Mouse (Mus musculus): ENCODE data around the gene Slc2a5. TPM values are rescaled to one million over a fixed set of nuclear protein-coding genes. Genes with fewer than 3 reads are reported as not detected.
A peak's percentile ranks its signal among the peaks of the same experiment; 100 is the strongest.

Gene Slc2a5
- polyA plus RNA-seq, 1 experiment, result 0.62 TPM

DNA sequence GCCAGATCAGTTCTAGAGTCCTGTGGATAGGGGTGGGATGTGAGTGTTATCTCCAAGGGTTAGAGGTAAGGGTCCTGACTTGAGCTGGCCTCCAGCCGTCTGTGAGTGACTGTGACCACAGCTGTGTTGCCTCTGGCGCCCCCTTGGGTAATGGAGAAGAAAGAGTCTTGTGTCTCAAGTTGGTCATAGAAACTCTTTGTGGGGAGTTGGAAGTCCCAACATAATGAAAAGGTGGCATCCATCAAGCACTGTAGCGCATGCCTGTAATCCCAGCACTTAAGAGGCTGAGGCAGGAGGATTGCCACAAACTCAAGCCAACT lies 26.5 kb upstream of the Slc2a5 start:
- Histone ChIP-seq H3K4me1 (ENCODE audit: control insufficient read depth, insufficient read depth, low read length) (peaks cover 1% of the 10 kb centered on the region; the same call in 1 of the 2 replicates), H3K4me3 (replicated peaks; ENCODE audit: control insufficient read depth, low read depth, low read length) (no peak overlapping the region), H3K27ac (ENCODE audit: control insufficient read depth, insufficient read depth, low read depth, low read length, poor library complexity) (no peak overlapping the region)
- 40% methylated on average over 3 of the region's 3 CpGs for WGBS
- no peak for TF ChIP-seq POLR2A (IDR thresholded peaks at IDR 0.05; ENCODE audit: borderline replicate concordance, control insufficient read depth, low read depth, low read length)
- peak; percentile 40; the same call in 1 of the 2 replicates for TF ChIP-seq CTCF (IDR thresholded peaks at IDR 0.05; ENCODE audit: control insufficient read depth, insufficient read depth, low read length)

DNA sequence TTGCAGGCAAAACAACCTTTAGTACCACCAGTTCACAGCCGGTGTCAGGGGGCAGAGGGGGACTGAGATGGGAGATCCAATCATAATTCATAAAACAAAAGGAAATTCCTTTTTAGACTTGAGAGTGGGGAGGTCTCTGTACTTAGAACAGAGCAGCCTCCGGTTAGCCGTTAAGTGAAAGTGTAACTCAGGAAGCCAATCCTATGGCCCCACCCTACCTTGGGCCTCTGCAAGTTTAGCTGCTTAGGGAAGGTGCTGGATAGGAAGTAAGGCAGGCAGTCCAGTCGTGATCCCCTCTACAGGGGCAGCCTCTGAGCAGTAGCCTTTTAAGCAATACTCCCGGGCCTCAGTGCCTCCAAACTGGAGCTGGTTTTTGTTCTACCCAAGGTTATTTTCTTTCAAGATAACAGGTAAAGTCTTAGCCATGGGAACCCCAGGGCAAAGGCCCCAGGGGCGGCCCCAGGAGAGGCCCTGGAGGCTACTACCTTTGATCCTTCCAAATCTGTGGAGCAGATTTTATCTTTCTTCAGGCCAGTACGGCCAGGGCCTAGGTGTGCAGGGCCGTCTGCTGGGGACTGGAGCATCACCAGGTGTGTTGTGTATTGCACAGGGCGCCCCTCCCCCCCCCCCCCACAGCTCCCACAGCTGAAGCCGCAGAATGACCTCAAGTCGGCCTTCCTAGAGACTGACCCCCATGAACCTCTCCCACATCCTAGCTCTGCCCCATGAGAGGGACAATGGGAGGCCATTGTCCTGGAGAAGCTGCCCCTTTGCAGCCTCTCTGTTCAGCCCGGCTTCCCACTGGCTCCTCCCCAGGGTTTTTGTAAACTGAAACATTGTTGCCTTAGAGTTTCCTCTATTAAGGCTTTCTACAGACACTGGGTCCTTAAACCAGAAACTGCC lies 25.3 kb upstream of the Slc2a5 start:
- H3K27ac ChIP-seq (ENCODE audit: control insufficient read depth, insufficient read depth, low read depth, low read length, poor library complexity), result no peak overlapping the region
- WGBS, result 33% methylated on average over 12 of the region's 12 CpGs
- no peak overlapping the region for H3K4me3 ChIP-seq (replicated peaks; ENCODE audit: control insufficient read depth, low read depth, low read length)
- peaks cover 1% of the 10 kb centered on the region; the same call in 1 of the 2 replicates for H3K4me1 ChIP-seq (ENCODE audit: control insufficient read depth, insufficient read depth, low read length)
- TF ChIP-seq CTCF (IDR thresholded peaks at IDR 0.05; ENCODE audit: control insufficient read depth, insufficient read depth, low read length) (no peak), POLR2A (IDR thresholded peaks at IDR 0.05; ENCODE audit: borderline replicate concordance, control insufficient read depth, low read depth, low read length) (no peak)

DNA sequence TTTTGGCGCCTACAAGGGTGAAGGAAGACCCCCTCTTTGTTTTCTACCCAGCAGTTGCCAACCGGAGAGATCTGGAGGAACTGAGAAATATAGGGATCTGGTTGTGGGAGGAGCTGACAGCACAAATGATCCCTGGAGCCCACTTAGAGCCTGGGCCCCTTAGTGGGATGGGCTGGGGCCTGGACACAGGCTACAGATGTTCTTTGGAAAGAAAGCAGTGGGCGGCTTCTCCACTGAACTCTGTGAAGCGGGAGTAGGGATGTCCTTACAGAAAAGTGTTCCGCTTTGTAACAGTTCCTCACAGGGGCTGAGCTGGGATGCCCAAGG lies 24.7 kb upstream of the Slc2a5 start:
- H3K4me3 ChIP-seq (replicated peaks; ENCODE audit: control insufficient read depth, low read depth, low read length), result no peak overlapping the region
- WGBS, result 75% methylated on average over 5 of the region's 5 CpGs
- H3K27ac ChIP-seq (ENCODE audit: control insufficient read depth, insufficient read depth, low read depth, low read length, poor library complexity), result no peak overlapping the region
- no peaks in the 10 kb centered on the region; the same call in 1 of the 2 replicates for H3K4me1 ChIP-seq (ENCODE audit: control insufficient read depth, insufficient read depth, low read length)
- TF ChIP-seq CTCF (IDR thresholded peaks at IDR 0.05; ENCODE audit: control insufficient read depth, insufficient read depth, low read length), result no peak
- TF ChIP-seq POLR2A (IDR thresholded peaks at IDR 0.05; ENCODE audit: borderline replicate concordance, control insufficient read depth, low read depth, low read length), result no peak

DNA sequence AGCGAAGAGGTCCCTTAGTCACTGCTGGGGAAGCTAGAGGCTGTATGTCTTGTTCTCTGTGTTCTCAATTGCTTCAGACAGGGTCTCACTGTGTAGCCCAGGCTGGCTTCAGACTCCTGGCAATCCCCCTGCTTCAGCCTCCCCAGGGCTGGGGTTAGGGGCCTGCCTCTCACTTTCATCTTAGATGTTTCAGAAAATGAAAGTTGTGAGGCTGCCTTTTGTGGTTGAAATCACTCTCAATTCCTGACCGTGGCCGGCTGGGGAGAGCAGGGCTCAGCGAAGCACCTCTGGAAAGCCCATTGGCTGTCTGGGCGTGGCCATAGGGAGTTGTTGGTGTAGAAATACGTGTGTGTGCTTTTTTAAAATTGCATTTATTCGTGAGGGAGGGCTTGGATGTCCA lies 22.8 kb upstream of the Slc2a5 start:
- no peak overlapping the region for H3K27ac ChIP-seq (ENCODE audit: control insufficient read depth, insufficient read depth, low read depth, low read length, poor library complexity)
- TF ChIP-seq POLR2A (IDR thresholded peaks at IDR 0.05; ENCODE audit: borderline replicate concordance, control insufficient read depth, low read depth, low read length), result no peak
- H3K4me1 ChIP-seq (ENCODE audit: control insufficient read depth, insufficient read depth, low read length), result no peaks in the 10 kb centered on the region; the same call in 1 of the 2 replicates
- no peak overlapping the region for H3K4me3 ChIP-seq (replicated peaks; ENCODE audit: control insufficient read depth, low read depth, low read length)
- WGBS, result 59% methylated on average over 7 of the region's 7 CpGs

DNA sequence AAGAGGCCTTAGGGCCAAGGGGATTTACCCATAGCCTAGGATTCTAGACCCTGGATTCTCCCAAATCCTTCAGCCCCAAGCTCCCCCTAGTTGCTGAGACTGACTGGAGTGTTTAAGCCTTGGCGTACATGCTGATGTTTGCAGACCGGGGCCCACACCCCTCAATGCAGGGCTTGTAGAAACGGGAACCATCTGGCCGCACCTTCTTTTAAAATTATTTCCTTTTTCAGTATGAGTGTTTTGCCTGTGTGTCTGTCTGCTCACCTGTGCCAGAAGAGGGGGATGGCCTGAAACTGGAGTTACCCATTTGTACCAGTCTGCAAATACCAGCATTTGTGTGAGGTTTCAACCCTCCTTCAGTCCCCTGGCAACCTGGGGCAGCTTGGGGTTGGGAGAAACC lies 21.2 kb upstream of the Slc2a5 start:
- Histone ChIP-seq H3K4me1 (ENCODE audit: control insufficient read depth, insufficient read depth, low read length) (no peaks in the 10 kb centered on the region; the same call in 1 of the 2 replicates), H3K4me3 (replicated peaks; ENCODE audit: control insufficient read depth, low read depth, low read length) (no peak overlapping the region), H3K27ac (ENCODE audit: control insufficient read depth, insufficient read depth, low read depth, low read length, poor library complexity) (no peak overlapping the region)
- TF ChIP-seq POLR2A (IDR thresholded peaks at IDR 0.05; ENCODE audit: borderline replicate concordance, control insufficient read depth, low read depth, low read length) (no peak), CTCF (IDR thresholded peaks at IDR 0.05; ENCODE audit: control insufficient read depth, insufficient read depth, low read length) (no peak)
- WGBS, result 44% methylated on average over 4 of the region's 4 CpGs

DNA sequence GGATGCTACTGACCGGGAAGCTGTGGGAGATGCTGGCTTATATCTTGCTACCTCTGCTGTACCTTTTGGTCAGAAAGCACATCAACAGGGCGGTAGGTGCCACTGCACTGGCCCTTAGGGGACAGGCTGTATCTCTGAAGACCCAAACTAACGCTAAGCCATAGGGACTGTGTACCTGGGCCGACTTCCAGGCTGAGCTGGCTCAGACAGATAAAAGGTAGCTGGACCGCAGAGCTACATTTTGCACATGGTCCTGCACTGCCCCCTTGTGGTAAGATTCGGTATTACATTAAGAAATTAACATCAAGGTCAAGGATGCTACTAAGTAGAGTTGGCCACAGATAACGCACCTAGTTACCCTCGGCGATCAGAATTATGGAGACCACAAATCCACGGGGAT lies 20.2 kb upstream of the Slc2a5 start:
- H3K27ac ChIP-seq (ENCODE audit: control insufficient read depth, insufficient read depth, low read depth, low read length, poor library complexity), result no peak overlapping the region
- TF ChIP-seq POLR2A (IDR thresholded peaks at IDR 0.05; ENCODE audit: borderline replicate concordance, control insufficient read depth, low read depth, low read length) (no peak), CTCF (IDR thresholded peaks at IDR 0.05; ENCODE audit: control insufficient read depth, insufficient read depth, low read length) (peak; percentile 87)
- H3K4me3 ChIP-seq (replicated peaks; ENCODE audit: control insufficient read depth, low read depth, low read length), result no peak overlapping the region
- 20% methylated on average over 10 of the region's 10 CpGs for WGBS
- no peaks in the 10 kb centered on the region; the same call in 1 of the 2 replicates for H3K4me1 ChIP-seq (ENCODE audit: control insufficient read depth, insufficient read depth, low read length)

DNA sequence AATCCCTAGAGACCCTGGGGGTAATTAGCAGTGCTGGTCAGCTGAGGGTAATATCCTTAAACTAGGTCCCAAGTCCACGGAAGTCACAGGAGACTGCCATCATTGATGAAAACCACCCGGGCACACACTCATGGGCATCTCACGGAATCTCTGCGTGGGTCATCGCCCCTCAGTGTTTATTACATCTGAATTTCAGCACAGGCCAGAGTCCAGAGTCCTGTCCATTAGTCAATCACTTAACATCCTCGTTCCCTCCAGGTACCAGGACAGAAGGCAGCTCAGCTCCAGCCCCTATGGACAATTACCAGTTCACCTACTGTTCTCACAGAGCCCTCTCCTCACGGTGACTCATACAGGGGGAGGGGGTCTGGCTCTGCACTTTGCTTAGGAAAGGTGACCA lies 16.3 kb upstream of the Slc2a5 start:
- TF ChIP-seq CTCF (IDR thresholded peaks at IDR 0.05; ENCODE audit: control insufficient read depth, insufficient read depth, low read length), result no peak
- no peak for TF ChIP-seq POLR2A (IDR thresholded peaks at IDR 0.05; ENCODE audit: borderline replicate concordance, control insufficient read depth, low read depth, low read length)
- no peaks in the 10 kb centered on the region for H3K4me1 ChIP-seq (ENCODE audit: control insufficient read depth, insufficient read depth, low read length)
- H3K4me3 ChIP-seq (replicated peaks; ENCODE audit: control insufficient read depth, low read depth, low read length), result no peak overlapping the region
- 90% methylated on average over 7 of the region's 7 CpGs for WGBS
- H3K27ac ChIP-seq (ENCODE audit: control insufficient read depth, insufficient read depth, low read depth, low read length, poor library complexity), result no peak overlapping the region

DNA sequence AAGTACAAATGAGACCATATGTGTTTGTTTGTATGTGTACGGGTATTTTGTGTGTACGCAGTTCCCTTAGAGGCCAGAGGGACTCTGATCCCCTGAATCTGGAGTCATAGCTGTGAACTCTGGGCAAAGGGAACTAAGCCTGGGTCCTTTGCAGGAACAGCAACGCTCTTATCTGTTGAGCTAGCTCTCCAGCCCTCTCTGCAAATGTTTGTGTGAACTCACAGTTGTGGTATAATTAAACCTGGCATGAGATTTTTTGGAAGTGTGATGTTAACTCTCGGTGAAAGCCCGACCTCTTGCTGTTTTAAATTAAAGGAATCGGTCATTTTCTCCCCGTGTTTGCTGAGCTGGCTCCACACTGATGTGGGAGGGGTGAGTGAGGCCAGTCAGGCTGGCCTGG lies 13.4 kb upstream of the Slc2a5 start:
- Histone ChIP-seq H3K27ac (ENCODE audit: control insufficient read depth, insufficient read depth, low read depth, low read length, poor library complexity) (no peak overlapping the region), H3K4me1 (ENCODE audit: control insufficient read depth, insufficient read depth, low read length) (no peaks in the 10 kb centered on the region), H3K4me3 (replicated peaks; ENCODE audit: control insufficient read depth, low read depth, low read length) (no peak overlapping the region)
- no peak for TF ChIP-seq POLR2A (IDR thresholded peaks at IDR 0.05; ENCODE audit: borderline replicate concordance, control insufficient read depth, low read depth, low read length)
- no peak for TF ChIP-seq CTCF (IDR thresholded peaks at IDR 0.05; ENCODE audit: control insufficient read depth, insufficient read depth, low read length)
- WGBS, result 71% methylated on average over 7 of the region's 7 CpGs

Measured in bone marrow, adult 2 months (tissue).